Mouse (Mus musculus) E14TG2a.4 (cell line): ENCODE data around the gene Sult3a2.

ENCODE experiments used
- CTCF ChIP-seq: conservative IDR thresholded peaks from 2 replicates; pipeline ENCODE4 v1.5.1; 2014; ENCODE audit warnings: low read length
- NANOG ChIP-seq: IDR thresholded peaks from 2 replicates; pipeline ENCODE4 v1.6.1; 2014; ENCODE audit warnings: borderline replicate concordance, low read length, mixed read lengths
- POU5F1 ChIP-seq: IDR thresholded peaks from 2 replicates; pipeline ENCODE4 v1.6.1; 2014; ENCODE audit warnings: low read length, borderline replicate concordance

DNA sequence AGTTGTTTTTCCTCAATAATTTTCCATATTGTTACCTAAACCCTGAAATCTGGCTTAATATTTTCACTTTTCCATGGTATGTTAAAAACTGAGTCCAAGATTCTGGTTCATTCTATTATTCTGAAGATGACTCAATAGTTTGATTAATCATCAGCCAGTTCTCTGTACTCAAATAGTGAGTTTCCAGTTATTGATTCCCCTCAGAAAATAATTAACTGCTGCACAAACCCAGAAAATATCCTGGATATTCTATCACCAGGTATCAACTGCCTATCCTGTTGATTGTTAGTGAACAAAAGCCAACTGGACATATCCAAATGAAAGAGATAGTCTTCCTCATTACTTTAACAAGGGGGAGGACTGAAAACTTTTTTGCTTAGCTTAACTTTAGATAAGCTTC lies 27.8 kb upstream of the Sult3a2 start:
- TF ChIP-seq CTCF (no peak), POU5F1 (no peak), NANOG (no peak)
